Mouse (Mus musculus): ENCODE data around the gene Lix1.
A peak's percentile ranks its signal among the peaks of the same experiment; 100 is the strongest.

DNA sequence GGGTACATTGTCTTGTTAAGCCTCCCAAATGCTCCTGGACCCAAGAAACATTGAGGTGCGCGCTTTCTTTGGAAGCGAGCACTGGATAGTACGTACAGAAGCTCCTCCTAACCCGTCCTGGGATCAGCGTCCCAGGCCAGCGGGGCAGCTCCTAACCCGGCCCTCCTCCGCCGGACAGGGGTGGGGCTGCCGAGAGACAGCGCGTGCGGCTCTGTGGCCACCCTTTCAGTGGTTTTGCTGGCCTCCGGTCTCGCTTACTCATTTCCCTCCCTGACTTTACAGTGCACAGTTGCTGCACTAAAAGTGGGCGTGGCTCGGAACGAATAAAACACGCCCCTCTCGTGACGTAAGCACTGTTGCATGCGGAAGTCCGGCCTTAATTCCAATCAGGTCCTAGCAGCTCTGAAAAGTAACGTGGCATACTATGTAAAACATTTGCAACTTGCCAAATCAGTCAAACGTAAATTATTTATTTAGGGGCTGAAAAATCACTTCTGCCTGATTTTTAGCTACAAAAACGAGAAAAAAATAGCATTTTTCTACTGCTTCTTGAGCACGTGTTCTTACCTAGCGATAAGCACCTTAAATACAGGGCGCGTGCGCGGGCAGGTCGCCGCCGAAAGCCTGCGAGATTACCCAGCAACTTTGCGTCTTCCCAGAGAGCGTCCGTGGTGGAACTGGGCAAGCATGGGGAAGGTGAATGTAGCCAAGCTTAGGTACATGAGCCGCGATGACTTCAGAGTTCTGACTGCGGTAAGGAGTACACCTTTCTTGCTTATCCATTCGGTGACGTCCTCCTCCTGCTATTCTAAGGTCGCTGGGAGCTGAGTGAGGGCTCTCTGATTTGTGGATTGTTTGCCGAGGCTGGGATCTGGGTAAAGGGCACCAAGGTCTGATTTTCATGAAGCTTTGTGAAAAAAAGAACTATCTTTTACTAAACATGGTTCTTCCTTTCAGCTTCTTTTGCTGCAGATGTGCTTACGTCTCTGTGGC is 28.3 kb upstream of the Lix1 start, which contains the start of gene Riok2:
- TF ChIP-seq EP300 (IDR thresholded peaks at IDR 0.05; ENCODE audit: low read depth) (peak; percentile 94), CTCF (IDR thresholded peaks at IDR 0.05; ENCODE audit: low read depth) (no peak)

Measured in liver, embryonic 14.5 days (tissue).